Mouse (Mus musculus) limb, embryonic 12.5 days (tissue): Measurements from ENCODE around the gene Fam178b. TPM values are rescaled to one million over a fixed set of nuclear protein-coding genes. Genes with fewer than 3 reads are reported as not detected.

ENCODE experiments used
- ATAC-seq: fragments of 200-750 bp; cut with Nextera tagmentation; 2 replicates; pipeline ENCODE4 v1.8.0; 2017; ENCODE audit warnings: low read depth, moderate TSS enrichment; ENCODE audit not compliant: insufficient number of reproducible peaks, insufficient read depth, low FRiP score, low TSS enrichment
- H3K27ac ChIP-seq: fragments of 300-500 bp; sonication (generic); 2 replicates; pipeline ENCODE4 v1.5.1; 2016; ENCODE audit warnings: mild to moderate bottlenecking, moderate library complexity
- H3K27me3 ChIP-seq: fragments of 300-500 bp; sonication (generic); 2 replicates; pipeline ENCODE4 v1.6.1; 2016; ENCODE audit warnings: mild to moderate bottlenecking, moderate library complexity
- H3K36me3 ChIP-seq: fragments of 300-500 bp; sonication (generic); 2 replicates; pipeline ENCODE4 v1.6.1; 2016; ENCODE audit warnings: mild to moderate bottlenecking, moderate library complexity
- H3K4me1 ChIP-seq: fragments of 300-500 bp; sonication (generic); replicated peaks from 2 replicates; pipeline ENCODE4 v1.6.1; 2016
- H3K4me2 ChIP-seq: fragments of 300-500 bp; sonication (generic); 2 replicates; pipeline ENCODE4 v1.6.1; 2016; ENCODE audit warnings: mild to moderate bottlenecking, moderate library complexity
- H3K4me3 ChIP-seq: fragments of 300-500 bp; sonication (generic); replicated peaks from 2 replicates; pipeline ENCODE4 v1.5.1; 2016; ENCODE audit warnings: mild to moderate bottlenecking
- H3K9ac ChIP-seq: fragments of 300-500 bp; sonication (generic); replicated peaks from 2 replicates; pipeline ENCODE4 v1.6.1; 2016; ENCODE audit warnings: mild to moderate bottlenecking, moderate library complexity
- H3K9me3 ChIP-seq: fragments of 300-500 bp; sonication (generic); 2 replicates; pipeline ENCODE4 v1.6.1; 2016; ENCODE audit warnings: mild to moderate bottlenecking, moderate library complexity
- WGBS: fragments of 180-500 bp; shearing (Covaris S2); methylation state at CpG from one replicate; pipeline ENCODE4 v1.1.7; 2016; 5-methylcytosine and 5-hydroxymethylcytosine counted together
- polyA plus RNA-seq: library from polyadenylated mRNA; unstranded; fragments of >200 nt; fragmentation: Nextera tagmentation; extraction: Ambion mirVana; gene quantifications from 2 replicates; pipeline ENCODE4 v1.2.1, GENCODE M21; 2016

Gene Fam178b
- polyA plus RNA-seq, 1 experiment from 2014 or later, result 0.26 TPM

- Histone ChIP-seq H3K4me2 (no peak overlapping the region), H3K36me3 (no peaks in the 10 kb centered on the region), H3K4me3 (no peak overlapping the region), H3K27me3 (no peaks in the 10 kb centered on the region), H3K9ac (no peak overlapping the region), H3K27ac (no peak overlapping the region), H3K4me1 (peaks cover 5% of the 10 kb centered on the region), H3K9me3 (no peaks in the 10 kb centered on the region)
- no peak for ATAC-seq
- 46% methylated on average over 4 of the region's 4 CpGs for WGBS
Observed at GRCm38 (mm10) chr1:36602271-36602670, 80.7 kb downstream of the Fam178b start.

GRCm38 (mm10) chr1:36598411-36598810 is 84.6 kb downstream of the Fam178b start:
- WGBS, result 72% methylated on average over 2 of the region's 2 CpGs
- peaks cover 13% of the 10 kb centered on the region for H3K4me1 ChIP-seq
- no peak overlapping the region for H3K4me3 ChIP-seq
- H3K9me3 ChIP-seq, result no peaks in the 10 kb centered on the region
- ATAC-seq, result no peak
- H3K36me3 ChIP-seq, result no peaks in the 10 kb centered on the region
- no peak overlapping the region for H3K9ac ChIP-seq
- no peak overlapping the region for H3K27ac ChIP-seq
- no peaks in the 10 kb centered on the region for H3K27me3 ChIP-seq
- no peak overlapping the region for H3K4me2 ChIP-seq

- no peak overlapping the region for H3K4me3 ChIP-seq
- peak overlapping the region; percentile 1; the same call in 1 of the 2 replicates for H3K27ac ChIP-seq
- no peak for ATAC-seq
- H3K9ac ChIP-seq, result no peak overlapping the region
- no peak overlapping the region for H3K4me2 ChIP-seq
- WGBS, result 48% methylated on average over 4 of the region's 4 CpGs
- no peaks in the 10 kb centered on the region for H3K36me3 ChIP-seq
- no peaks in the 10 kb centered on the region for H3K27me3 ChIP-seq
- peaks cover 11% of the 10 kb centered on the region for H3K4me1 ChIP-seq
- no peaks in the 10 kb centered on the region for H3K9me3 ChIP-seq
Observed at GRCm38 (mm10) chr1:36596114-36596513, 86.9 kb downstream of the Fam178b start.

GRCm38 (mm10) chr1:36595167-36595931 is 87.6 kb downstream of the Fam178b start:
- peak overlapping the region; percentile 53; the same call in 1 of the 2 replicates for H3K27ac ChIP-seq
- WGBS, result 53% methylated on average over 10 of the region's 10 CpGs

GRCm38 (mm10) chr1:36593099-36593498 is 89.9 kb downstream of the Fam178b start:
- Histone ChIP-seq H3K9ac (no peak overlapping the region), H3K4me3 (no peak overlapping the region), H3K9me3 (no peaks in the 10 kb centered on the region), H3K27me3 (no peaks in the 10 kb centered on the region), H3K4me1 (peaks cover 41% of the 10 kb centered on the region), H3K4me2 (no peak overlapping the region), H3K27ac (no peak overlapping the region), H3K36me3 (no peaks in the 10 kb centered on the region)
- ATAC-seq, result no peak
- 24% methylated on average over 1 of the region's 1 CpGs for WGBS

More at GRCm38 (mm10) chr1:36595167-36595931, 87.6 kb downstream of the Fam178b start:
- H3K4me2 ChIP-seq, result no peak overlapping the region
- no peak overlapping the region for H3K4me3 ChIP-seq
- no peak for ATAC-seq
- no peaks in the 10 kb centered on the region for H3K9me3 ChIP-seq
- H3K4me1 ChIP-seq, result peaks cover 19% of the 10 kb centered on the region
- H3K9ac ChIP-seq, result no peak overlapping the region
- H3K27me3 ChIP-seq, result no peaks in the 10 kb centered on the region
- no peaks in the 10 kb centered on the region for H3K36me3 ChIP-seq

- Histone ChIP-seq H3K9me3 (no peaks in the 10 kb centered on the region), H3K4me3 (no peak overlapping the region), H3K27me3 (no peaks in the 10 kb centered on the region), H3K27ac (no peak overlapping the region), H3K36me3 (no peaks in the 10 kb centered on the region), H3K4me2 (no peak overlapping the region), H3K9ac (no peak overlapping the region), H3K4me1 (peaks cover 58% of the 10 kb centered on the region)
- WGBS, result 71% methylated on average over 2 of the region's 2 CpGs
- no peak for ATAC-seq
Observed at GRCm38 (mm10) chr1:36591408-36591807, 91.6 kb downstream of the Fam178b start.

GRCm38 (mm10) chr1:36590664-36591063 is 92.3 kb downstream of the Fam178b start:
- no peaks in the 10 kb centered on the region for H3K9me3 ChIP-seq
- no peak overlapping the region for H3K4me3 ChIP-seq
- no peak overlapping the region for H3K27ac ChIP-seq
- no peak for ATAC-seq
- WGBS, result 65% methylated on average over 9 of the region's 9 CpGs
- H3K9ac ChIP-seq, result no peak overlapping the region
- H3K4me1 ChIP-seq, result peaks cover 64% of the 10 kb centered on the region
- H3K36me3 ChIP-seq, result no peaks in the 10 kb centered on the region
- no peak overlapping the region for H3K4me2 ChIP-seq
- H3K27me3 ChIP-seq, result no peaks in the 10 kb centered on the region

- no peak overlapping the region for H3K4me2 ChIP-seq
- no peaks in the 10 kb centered on the region for H3K27me3 ChIP-seq
- H3K36me3 ChIP-seq, result no peaks in the 10 kb centered on the region
- WGBS, result 34% methylated on average over 6 of the region's 6 CpGs
- ATAC-seq, result no peak
- H3K27ac ChIP-seq, result peak overlapping the region; percentile 94
- H3K9me3 ChIP-seq, result no peaks in the 10 kb centered on the region
- H3K4me1 ChIP-seq, result peaks cover 60% of the 10 kb centered on the region
- no peak overlapping the region for H3K4me3 ChIP-seq
- 0 out of 2 replicates have a peak overlapping the region, but pooled peaks have one; percentile 47 for H3K9ac ChIP-seq
Observed at GRCm38 (mm10) chr1:36589486-36589885, 93.5 kb downstream of the Fam178b start.

- Histone ChIP-seq H3K27me3 (no peaks in the 10 kb centered on the region), H3K4me2 (peak overlapping the region; percentile 28), H3K9me3 (no peaks in the 10 kb centered on the region), H3K4me3 (no peak overlapping the region), H3K4me1 (peaks cover 67% of the 10 kb centered on the region), H3K27ac (peak overlapping the region; percentile 94), H3K36me3 (no peaks in the 10 kb centered on the region), H3K9ac (peak overlapping the region; percentile 47; the same call in 1 of the 2 replicates)
- ATAC-seq, result peak; percentile 89
- 33% methylated on average over 13 of the region's 13 CpGs for WGBS
Observed at GRCm38 (mm10) chr1:36588476-36589450, 94.2 kb downstream of the Fam178b start.

- no peak for ATAC-seq
- Histone ChIP-seq H3K9me3 (no peaks in the 10 kb centered on the region), H3K36me3 (no peaks in the 10 kb centered on the region), H3K27ac (peak overlapping the region; percentile 94), H3K27me3 (no peaks in the 10 kb centered on the region), H3K4me3 (no peak overlapping the region), H3K4me2 (no peak overlapping the region), H3K9ac (no peak overlapping the region), H3K4me1 (peaks cover 73% of the 10 kb centered on the region)
- WGBS, result 83% methylated on average over 6 of the region's 6 CpGs
Observed at GRCm38 (mm10) chr1:36587860-36588259, 95.1 kb downstream of the Fam178b start.

- 14% methylated on average over 4 of the region's 4 CpGs for WGBS
- Histone ChIP-seq H3K4me2 (no peak overlapping the region), H3K36me3 (no peaks in the 10 kb centered on the region), H3K4me3 (no peak overlapping the region), H3K27ac (peak overlapping the region; percentile 41; the same call in 1 of the 2 replicates), H3K27me3 (no peaks in the 10 kb centered on the region), H3K9me3 (no peaks in the 10 kb centered on the region), H3K4me1 (peaks cover 75% of the 10 kb centered on the region), H3K9ac (no peak overlapping the region)
- ATAC-seq, result no peak
Observed at GRCm38 (mm10) chr1:36586288-36586687, 96.7 kb downstream of the Fam178b start.
